Mouse (Mus musculus) T-helper 2 cell (primary cell): Measurements from ENCODE around the gene Tmed8.
"Not testable (repeated sequence)": the region's sequence is repeated elsewhere in the genome, so short reads cannot be mapped to it uniquely, and the experiment has no call there.

Experiments
- in situ Hi-C: fragments of 300-600 bp; cut with MboI, MseI; formaldehyde crosslinking; loops from one replicate; pipeline ENCODE4 v1.15.1; 2025; ENCODE audit warnings: high pct_unique_total_duplicates

Gene Tmed8

GRCm38 (mm10) chr12:87160310-87160709, 39.9 kb downstream of the Tmed8 start:
- in situ Hi-C loops = no loop called here

- in situ Hi-C loops = no loop called here
Measured at GRCm38 (mm10) chr12:87158099-87158498, 42.2 kb downstream of the Tmed8 start.

GRCm38 (mm10) chr12:87157361-87157760, 42.9 kb downstream of the Tmed8 start:
- in situ Hi-C loops = no loop called here

DNA sequence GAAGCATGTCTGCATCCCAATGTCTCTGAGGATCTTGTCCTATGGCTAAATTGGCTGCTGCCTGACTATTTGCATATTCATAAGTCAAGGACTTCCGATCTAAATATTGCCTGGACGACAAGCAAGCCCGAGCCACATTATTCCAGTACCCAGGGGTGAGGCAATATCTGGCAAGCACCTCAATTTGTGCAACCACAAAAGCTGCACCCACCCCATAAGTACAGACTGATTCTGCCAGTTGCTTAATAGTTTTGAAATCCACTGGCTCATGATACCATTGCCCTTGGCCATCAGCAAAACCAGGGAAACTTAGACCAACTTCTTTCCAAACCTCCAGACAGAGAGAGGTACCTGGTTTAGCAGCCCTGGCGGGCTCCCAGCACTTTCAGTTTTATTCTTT, 45.8 kb downstream of the Tmed8 start:
- in situ Hi-C loops = not testable (repeated sequence)

GRCm38 (mm10) chr12:87149471-87149870, 50.8 kb downstream of the Tmed8 start:
- in situ Hi-C loops = no loop called here

DNA sequence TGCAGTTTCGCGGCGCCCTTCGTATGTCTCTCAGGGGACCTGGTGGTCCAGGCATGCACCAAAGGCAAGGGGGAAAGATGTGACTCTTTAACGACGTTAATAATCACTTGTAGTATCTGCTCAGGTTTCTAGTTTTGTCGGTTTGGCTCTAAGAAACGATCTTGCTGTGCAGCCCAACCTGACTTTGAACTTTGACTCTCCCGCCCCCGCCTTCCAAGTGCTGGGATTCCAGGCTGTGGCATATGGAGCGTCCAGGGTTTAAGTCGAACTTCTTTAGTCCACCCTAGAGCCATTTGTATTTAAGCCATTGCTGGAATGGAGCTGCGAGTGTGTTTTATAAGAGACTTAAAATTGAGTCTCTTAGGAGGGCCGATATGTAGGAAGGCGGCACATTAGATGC, 52.1 kb downstream of the Tmed8 start:
- in situ Hi-C loops = no loop called here

DNA sequence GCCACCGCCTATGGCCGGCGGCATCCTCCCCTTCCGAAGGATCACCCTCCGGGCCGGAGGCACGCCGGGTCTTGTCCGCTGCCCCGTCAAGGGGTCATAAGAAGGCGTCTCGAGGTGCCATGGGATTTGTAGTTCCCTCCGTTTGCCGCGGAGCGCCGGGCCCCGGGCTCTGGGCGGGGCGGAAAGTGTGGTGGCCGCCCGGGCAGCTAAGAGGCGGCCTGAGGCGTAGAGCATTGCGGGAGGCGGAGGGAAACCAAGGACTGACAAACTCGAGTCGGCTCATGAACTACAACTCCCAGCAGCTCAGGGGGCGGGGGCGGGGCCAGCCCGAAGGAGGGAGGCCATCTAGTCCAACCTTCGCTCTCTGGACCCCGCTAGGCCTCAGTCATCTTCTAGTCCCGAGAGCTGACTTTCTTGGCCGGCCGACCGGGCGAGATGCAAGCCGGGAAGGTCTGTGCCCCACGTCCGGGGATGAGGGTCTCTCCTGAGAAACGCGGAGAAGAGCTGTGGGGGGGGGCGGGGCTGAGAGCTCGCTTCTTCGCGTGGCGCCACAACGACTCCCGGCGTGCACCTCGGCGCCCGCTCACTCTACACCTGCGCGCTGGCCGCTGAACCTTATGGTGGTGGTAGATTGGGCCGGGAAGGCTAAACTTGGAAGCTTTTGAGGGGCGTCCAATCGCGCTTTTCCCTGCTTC, 52.7 kb downstream of the Tmed8 start, which contains the start of gene Pomt2:
Gene Pomt2 (minus strand): TSS at position 574 of the 695 bp plus-strand sequence.
- in situ Hi-C loops = no loop called here

DNA sequence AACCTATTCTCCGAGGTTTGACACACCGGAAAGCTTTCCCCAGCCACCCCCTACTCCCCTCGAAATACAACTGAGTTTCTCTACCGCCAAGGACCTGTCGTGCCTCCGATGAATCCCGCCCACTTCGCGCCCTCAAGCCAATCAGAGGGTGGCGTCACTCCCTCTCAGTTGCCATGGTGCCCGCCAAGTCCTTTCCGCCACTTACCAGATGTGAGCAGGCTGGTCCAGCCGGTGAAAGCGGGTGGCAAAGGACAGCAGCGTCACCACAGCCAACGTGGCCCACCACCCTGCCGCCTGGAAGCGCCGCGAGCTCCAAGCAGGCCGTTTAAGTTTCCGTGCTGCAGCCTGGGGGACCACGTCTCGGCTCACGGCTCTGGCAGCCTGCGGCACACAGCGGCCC, 53.3 kb downstream of the Tmed8 start, which contains the start of gene Gstz1:
Gene Gstz1 (plus strand): TSS at position 200 of the 400 bp plus-strand sequence.
- in situ Hi-C loops = no loop called here

DNA sequence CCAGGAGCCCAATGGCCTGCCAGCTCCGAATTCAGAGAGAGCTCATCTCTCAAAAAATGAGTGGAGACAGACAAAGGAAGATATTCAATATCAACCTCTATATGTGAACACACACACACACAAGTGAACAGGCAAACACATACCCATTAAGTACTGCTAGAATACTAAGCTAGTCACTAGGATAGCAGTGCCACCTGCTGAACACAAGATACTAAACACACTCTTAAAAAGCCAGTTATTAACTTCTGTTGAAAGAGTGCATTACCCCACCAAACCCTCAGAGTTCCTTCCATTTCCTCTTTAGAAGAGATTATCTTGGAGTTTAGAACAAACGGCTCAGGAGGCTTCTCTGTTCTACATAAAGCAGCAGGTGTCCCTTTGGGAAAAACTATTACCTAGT, 58.1 kb downstream of the Tmed8 start:
- in situ Hi-C loops = no loop called here

GRCm38 (mm10) chr12:87138768-87139167, 61.5 kb downstream of the Tmed8 start:
- in situ Hi-C loops = no loop called here

DNA sequence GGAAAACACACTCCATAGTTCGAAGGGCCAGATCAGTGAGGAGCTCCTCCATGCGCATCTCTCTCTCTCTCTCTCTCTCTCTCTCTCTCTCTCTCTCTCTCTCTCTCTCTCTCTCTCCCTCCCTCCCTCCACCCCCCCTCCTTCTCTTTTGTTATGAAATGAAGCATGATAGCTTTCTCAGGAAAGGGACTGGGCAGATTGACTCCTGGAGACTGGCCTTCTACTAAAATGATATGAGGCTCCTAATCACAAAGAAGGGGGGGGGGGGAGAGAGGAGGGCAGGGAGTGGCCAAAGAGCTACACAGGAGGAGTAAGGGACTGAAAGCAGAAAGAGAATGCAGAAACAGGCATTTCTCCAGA, 61.9 kb downstream of the Tmed8 start:
- in situ Hi-C loops = no loop called here

GRCm38 (mm10) chr12:87137439-87138341, 62.6 kb downstream of the Tmed8 start:
- in situ Hi-C loops = no loop called here

DNA sequence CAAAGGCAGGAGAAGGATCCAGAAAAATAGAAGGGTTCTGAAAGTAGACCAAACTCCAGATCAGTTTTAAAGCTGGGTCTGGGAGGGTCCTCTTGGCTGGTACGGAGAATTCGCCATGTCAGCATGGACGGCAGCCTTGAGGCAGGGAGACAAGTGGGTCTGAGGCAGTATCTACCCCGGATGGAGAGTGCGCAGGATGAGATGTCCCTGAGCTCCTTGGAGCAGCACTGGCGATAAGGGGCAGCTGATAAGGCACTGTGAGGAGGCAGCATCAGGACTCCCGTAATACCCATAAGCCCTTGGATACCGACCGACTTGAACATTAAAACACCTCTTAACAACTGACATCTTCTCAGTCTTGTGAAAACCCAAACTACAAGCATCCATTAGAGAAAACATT, 67.5 kb downstream of the Tmed8 start:
- in situ Hi-C loops = no loop called here

GRCm38 (mm10) chr12:87132210-87132609, 68.0 kb downstream of the Tmed8 start:
- in situ Hi-C loops = no loop called here

DNA sequence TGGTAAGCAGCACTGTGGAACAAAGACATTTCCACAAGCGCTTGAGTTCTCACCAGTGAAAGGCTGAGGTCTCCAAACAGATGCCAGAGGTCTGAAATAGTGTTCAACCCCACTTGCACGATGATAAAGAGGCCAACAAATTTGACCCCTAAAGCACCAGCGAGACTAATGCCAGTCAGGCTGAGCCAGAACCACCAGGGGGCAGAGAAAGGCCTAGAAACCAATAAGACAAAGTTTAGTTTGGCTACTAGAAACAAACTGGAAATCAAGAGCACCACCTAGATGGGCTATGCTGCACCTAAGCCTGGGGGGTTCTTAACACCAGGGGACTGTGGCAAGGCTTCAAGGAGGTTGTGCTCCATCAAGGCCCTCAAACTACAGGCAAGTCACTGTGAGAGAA, 68.6 kb downstream of the Tmed8 start:
- in situ Hi-C loops = no loop called here

DNA sequence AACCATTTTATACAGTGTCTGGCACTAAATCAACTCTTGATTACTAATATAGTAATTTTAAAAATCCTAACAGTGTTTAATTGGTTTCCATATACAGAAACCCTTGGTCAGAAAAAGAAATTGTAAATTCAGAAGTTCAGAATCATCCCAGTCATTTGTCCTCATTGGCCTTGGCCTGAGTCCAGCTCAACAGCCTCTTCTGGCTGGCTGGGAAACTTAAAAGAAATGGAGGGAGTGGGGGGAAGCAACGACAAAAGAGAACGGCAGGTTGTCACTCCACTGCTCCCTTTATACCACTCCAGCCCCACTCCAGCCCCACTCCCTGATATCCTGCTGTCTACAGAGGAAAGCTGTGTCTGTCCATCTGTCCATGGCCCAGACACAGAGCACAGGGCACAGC, 69.1 kb downstream of the Tmed8 start:
- in situ Hi-C loops = no loop called here

- in situ Hi-C loops = no loop called here
Measured at GRCm38 (mm10) chr12:87130224-87130623, 70.0 kb downstream of the Tmed8 start.

- in situ Hi-C loops = no loop called here
Measured at GRCm38 (mm10) chr12:87127256-87127655, 73.0 kb downstream of the Tmed8 start.

- in situ Hi-C loops = no loop called here
Measured at GRCm38 (mm10) chr12:87121918-87122589, 78.2 kb downstream of the Tmed8 start.
